Mouse (Mus musculus) thymus, adult 2 months (tissue): ENCODE measurements around the gene Creb1. TPM values are rescaled to one million over a fixed set of nuclear protein-coding genes. Genes with fewer than 3 reads are reported as not detected.

Experiments used
- DNase-seq: peaks from one replicate; pipeline ENCODE4 v3.0.0; 2021
- H3K27ac ChIP-seq: fragments of 200-500 bp; 2 replicates; pipeline ENCODE4 v1.5.1; 2012; ENCODE audit warnings: low read length, control low read depth; ENCODE audit not compliant: control insufficient read depth, insufficient read depth
- H3K27me3 ChIP-seq: fragments of 200-500 bp; 2 replicates; pipeline ENCODE4 v1.6.1; 2012; ENCODE audit warnings: mild to moderate bottlenecking, low read length, moderate library complexity, mixed read lengths; ENCODE audit not compliant: control insufficient read depth, insufficient read depth
- H3K36me3 ChIP-seq: fragments of 200-500 bp; 2 replicates; pipeline ENCODE4 v1.6.1; 2012; ENCODE audit warnings: mild to moderate bottlenecking, low read length, moderate library complexity; ENCODE audit not compliant: control insufficient read depth, insufficient read depth
- H3K4me1 ChIP-seq: fragments of 200-500 bp; replicated peaks from 2 replicates; pipeline ENCODE4 v1.6.1; 2012; ENCODE audit warnings: low read length; ENCODE audit not compliant: control insufficient read depth, insufficient read depth
- H3K4me3 ChIP-seq: fragments of 200-500 bp; 2 replicates; pipeline ENCODE4 v1.5.1; 2012; ENCODE audit warnings: mild to moderate bottlenecking, low read length, control low read depth, moderate library complexity; ENCODE audit not compliant: control insufficient read depth, insufficient read depth
- CTCF ChIP-seq: fragments of 200-500 bp; IDR thresholded peaks from 2 replicates; pipeline ENCODE4 v1.5.1; 2012; ENCODE audit warnings: mild to moderate bottlenecking, control low read depth, low read length, moderate library complexity, borderline replicate concordance; ENCODE audit not compliant: control insufficient read depth, poor library complexity, insufficient read depth; ENCODE audit errors: extremely low read depth
- POLR2A ChIP-seq: fragments of 200-500 bp; IDR thresholded peaks from 2 replicates; pipeline ENCODE4 v1.6.1; 2012; ENCODE audit warnings: mild to moderate bottlenecking, low read length, control low read depth, moderate library complexity; ENCODE audit not compliant: control insufficient read depth, poor library complexity, insufficient read depth; ENCODE audit errors: extremely low read depth
- WGBS: fragments of 180-500 bp; shearing (Covaris S2); methylation state at CpG from one replicate; pipeline ENCODE4 v1.1.7; 2018; 5-methylcytosine and 5-hydroxymethylcytosine counted together
- polyA plus RNA-seq: library from polyadenylated mRNA; depleted of rRNA; stranded (reverse); fragments of >200 nt; gene quantifications from 2 replicates; pipeline ENCODE4 v1.2.3, GENCODE M21; 2012

Creb1 gene
- polyA plus RNA-seq, 1 experiment = 74.5 TPM

DNA sequence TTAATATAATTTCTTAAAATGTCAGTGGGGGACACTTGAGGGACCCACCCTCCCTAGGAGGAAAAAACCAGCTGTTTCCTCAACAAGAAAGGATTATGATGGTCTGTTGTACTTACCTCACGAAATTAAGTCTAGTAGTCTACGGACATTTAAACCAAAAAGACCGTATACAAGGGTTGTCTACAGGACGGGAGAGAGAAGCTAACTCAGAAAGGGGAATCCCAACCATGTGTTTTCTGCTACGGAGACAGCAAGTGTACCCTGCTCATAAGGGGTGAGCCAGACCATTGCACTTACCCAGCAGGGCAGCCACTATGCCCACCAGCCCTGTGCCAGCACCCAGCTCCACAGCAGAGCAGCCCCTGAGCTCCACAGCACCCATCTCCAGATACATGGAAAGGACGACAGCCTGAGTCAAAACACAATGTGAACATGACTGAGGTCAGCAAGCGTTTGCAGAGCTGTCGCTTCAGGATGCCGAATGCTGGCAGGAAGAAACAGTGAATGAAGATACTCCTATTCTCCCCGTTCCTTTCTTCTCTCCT, 82.4 kb downstream of the Creb1 start:
- Histone ChIP-seq H3K36me3 (no peaks in the 10 kb centered on the region), H3K27ac (no peak overlapping the region), H3K4me1 (no peaks in the 10 kb centered on the region), H3K4me3 (no peak overlapping the region), H3K27me3 (no peaks in the 10 kb centered on the region)
- WGBS = 95% methylated on average over 10 of the region's 10 CpGs
- no peak for DNase-seq
- TF ChIP-seq POLR2A = no peak
- no peak for TF ChIP-seq CTCF

DNA sequence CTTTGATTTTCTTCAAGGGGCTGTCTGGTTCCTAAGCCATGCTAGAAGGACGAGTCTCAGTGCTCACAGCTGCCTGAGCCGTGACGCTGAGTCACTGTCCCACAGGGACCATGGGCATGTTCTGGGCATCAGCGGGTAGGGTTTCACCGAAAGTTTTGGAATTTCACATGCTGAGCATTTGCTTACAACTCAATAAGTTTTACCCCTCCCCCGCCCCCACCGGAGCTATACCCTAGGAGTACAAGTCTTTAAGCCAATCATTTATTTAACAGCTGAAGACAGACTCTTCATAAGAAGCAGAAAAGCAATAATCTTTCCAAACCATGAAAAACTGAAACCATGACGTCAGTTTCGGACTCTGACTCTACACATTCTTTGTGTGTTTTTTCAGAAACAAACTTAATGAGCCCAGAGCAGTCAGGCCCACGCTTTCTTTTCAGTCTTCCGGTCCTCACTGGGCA, 83.1 kb downstream of the Creb1 start:
- H3K36me3 ChIP-seq = no peaks in the 10 kb centered on the region
- no peak overlapping the region for H3K27ac ChIP-seq
- no peak for TF ChIP-seq POLR2A
- no peak for TF ChIP-seq CTCF

DNA sequence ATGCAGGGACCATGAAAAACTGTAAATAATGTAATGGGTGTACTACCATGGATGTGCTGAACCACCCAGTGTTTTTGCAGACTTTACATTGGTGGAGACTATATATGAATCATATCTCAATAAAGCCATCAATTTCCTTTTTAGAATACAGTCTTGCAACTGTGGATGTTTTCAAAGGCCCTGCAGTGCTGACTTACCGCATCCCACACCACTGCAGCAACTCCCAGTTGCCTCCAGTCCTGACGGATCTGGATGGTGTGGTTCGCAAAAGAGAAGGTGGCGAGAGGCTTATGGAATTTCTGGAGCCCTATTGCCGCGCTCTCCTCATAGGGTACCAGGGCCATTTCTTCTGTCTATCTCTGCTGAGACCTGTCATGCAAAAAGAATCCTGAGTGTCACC, 83.6 kb downstream of the Creb1 start:
- Histone ChIP-seq H3K36me3 (no peaks in the 10 kb centered on the region), H3K4me1 (no peaks in the 10 kb centered on the region), H3K27me3 (no peaks in the 10 kb centered on the region), H3K27ac (no peak overlapping the region), H3K4me3 (no peak overlapping the region)
- no peak for DNase-seq
- WGBS = 91% methylated on average over 6 of the region's 6 CpGs
- TF ChIP-seq CTCF (no peak), POLR2A (no peak)

More for the DNA sequence above, 83.1 kb downstream of the Creb1 start:
- Histone ChIP-seq H3K4me3 (no peak overlapping the region), H3K27me3 (no peaks in the 10 kb centered on the region), H3K4me1 (no peaks in the 10 kb centered on the region)
- 95% methylated on average over 11 of the region's 11 CpGs for WGBS
- no peak for DNase-seq

DNA sequence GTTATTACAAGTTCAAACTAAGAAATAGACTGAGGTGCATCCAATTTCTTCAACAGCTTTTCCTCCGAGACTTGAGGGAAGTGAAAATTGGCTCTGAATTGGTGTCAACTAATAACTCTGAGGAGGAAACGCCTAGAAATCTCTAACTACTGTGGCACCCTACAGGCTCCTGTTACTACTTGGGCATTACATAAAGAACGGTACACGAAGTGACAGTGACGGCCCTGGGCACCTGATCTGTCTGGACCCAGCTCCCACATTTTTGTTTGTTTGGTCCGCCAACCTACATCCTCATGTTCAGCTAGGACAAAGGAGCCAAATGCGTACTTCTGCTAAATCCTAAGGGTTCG, 84.1 kb downstream of the Creb1 start:
- peak overlapping the region; percentile 19; the same call in 1 of the 2 replicates for H3K27ac ChIP-seq
- H3K27me3 ChIP-seq = no peaks in the 10 kb centered on the region
- peak overlapping the region; percentile 86 for H3K4me3 ChIP-seq
- no peak for TF ChIP-seq CTCF
- TF ChIP-seq POLR2A = no peak
- no peaks in the 10 kb centered on the region for H3K36me3 ChIP-seq
- H3K4me1 ChIP-seq = no peaks in the 10 kb centered on the region
- no peak for DNase-seq
- WGBS = 14% methylated on average over 8 of the region's 8 CpGs

DNA sequence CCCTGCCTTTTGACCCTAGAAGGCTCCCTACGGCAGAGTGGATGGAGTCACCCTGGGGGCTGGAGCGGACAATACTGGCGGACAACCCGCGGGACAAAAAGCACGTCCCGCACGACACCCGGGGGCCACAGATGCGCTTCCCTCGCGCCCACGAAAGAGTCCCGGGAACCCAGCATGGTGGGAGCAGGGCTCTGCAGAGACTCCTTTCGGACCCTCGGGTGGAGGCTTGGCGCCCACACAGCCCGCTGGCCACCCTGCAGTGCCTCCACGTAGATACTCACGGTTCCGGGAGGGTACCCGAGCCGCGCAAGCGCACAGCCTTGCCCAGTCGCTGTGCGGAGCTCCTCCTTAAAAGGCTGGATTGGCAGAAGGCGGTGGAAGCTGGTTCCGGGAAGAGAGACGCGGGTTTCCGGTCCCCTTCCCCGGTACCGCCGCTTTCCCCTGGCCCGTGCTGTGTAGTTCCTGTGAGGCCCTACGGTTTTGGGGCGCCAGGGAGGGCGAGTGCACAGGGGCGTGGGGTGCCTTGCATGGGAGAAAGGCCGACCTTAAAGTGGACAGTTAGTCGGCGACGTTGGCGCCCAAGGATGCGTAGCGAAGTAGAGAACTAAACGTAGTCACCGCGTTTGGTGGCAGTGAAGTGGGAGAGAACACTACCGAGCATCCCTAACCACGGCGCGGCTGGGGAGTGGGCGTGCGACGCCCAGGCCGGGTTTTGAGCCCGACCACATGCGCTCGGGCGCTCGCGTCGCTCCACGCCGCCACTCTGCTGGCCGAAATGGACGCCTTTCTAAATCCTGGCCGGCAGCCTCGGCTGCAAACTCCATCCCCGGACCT, 84.7 kb downstream of the Creb1 start, which contains the start of gene Mettl21a:
Gene Mettl21a, minus strand, starts transcription at position 362 of the 834 bp plus-strand sequence.
- peak within 1 kb of the TSS; percentile 86 for H3K4me3 ChIP-seq
- H3K4me1 ChIP-seq = no peaks in the 10 kb centered on the region
- under 1% methylated on average over 72 of the region's 72 CpGs for WGBS
- peak within 1 kb of the TSS; percentile 69 for H3K27ac ChIP-seq
- DNase-seq = peak; percentile 75
- H3K36me3 ChIP-seq = no peaks in the 10 kb centered on the region
- peak; percentile 65; the same call in 1 of the 2 replicates for TF ChIP-seq POLR2A
- no peak for TF ChIP-seq CTCF
- no peaks in the 10 kb centered on the region for H3K27me3 ChIP-seq

DNA sequence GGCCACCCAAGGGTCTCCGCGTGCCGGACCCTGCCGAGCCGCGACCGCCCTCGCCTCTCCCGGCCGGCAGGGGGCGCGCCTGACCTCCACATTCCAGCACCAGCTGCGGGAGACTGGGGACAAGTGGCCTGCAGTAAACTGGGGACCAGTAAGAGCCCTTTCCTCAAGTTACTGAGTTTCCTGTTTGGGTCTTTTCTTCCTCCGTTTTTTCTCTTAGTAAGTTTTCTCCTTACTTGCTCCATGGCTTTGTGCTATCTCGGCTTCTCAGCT, 85.2 kb downstream of the Creb1 start:
- TF ChIP-seq CTCF (peak; percentile 99), POLR2A (no peak)
- peak; percentile 80 for DNase-seq

DNA sequence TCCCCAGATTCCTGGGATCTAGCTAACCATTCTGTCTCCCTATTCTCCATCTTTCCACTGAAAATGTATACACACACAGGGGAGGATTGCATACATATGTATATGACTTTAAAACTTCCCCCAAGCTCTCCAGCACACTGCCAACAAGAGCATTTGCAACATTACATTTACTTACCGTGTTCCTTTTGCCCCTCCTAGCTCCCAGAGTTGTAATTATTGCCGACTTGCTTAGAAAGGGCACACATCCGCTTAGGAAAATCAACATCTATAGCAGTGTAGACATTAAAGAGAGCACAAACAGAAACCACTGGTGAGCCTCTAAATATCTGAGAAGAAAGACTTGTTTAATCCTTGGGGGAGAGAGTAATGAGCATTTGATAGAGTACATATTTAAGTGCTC, 85.8 kb downstream of the Creb1 start:
- WGBS = 48% methylated on average over 3 of the region's 3 CpGs
- H3K27ac ChIP-seq = no peak overlapping the region
- H3K36me3 ChIP-seq = no peaks in the 10 kb centered on the region
- H3K4me3 ChIP-seq = no peak overlapping the region
- TF ChIP-seq POLR2A (no peak), CTCF (no peak)
- no peaks in the 10 kb centered on the region for H3K4me1 ChIP-seq
- H3K27me3 ChIP-seq = no peaks in the 10 kb centered on the region
- DNase-seq = no peak

More for the DNA sequence above, 85.2 kb downstream of the Creb1 start:
- Histone ChIP-seq H3K27ac (peak overlapping the region; percentile 69), H3K4me1 (no peaks in the 10 kb centered on the region), H3K4me3 (peak overlapping the region; percentile 86), H3K36me3 (no peaks in the 10 kb centered on the region), H3K27me3 (no peaks in the 10 kb centered on the region)
- WGBS = under 1% methylated on average over 15 of the region's 15 CpGs
